Mouse (Mus musculus) layer of hippocampus, adult 11-12 months (tissue): ENCODE measurements at regions not wholly inside any gene's neighbourhood (a gene's known extent, or its start where the extent isn't known, plus 50 kb on each side); places are given as distances from the start of the nearest gene placed in this dataset.

Experiments used
- DNase-seq: peaks from one replicate; pipeline ENCODE4 v3.0.0; 2022; ENCODE audit warnings: low spot score

DNA sequence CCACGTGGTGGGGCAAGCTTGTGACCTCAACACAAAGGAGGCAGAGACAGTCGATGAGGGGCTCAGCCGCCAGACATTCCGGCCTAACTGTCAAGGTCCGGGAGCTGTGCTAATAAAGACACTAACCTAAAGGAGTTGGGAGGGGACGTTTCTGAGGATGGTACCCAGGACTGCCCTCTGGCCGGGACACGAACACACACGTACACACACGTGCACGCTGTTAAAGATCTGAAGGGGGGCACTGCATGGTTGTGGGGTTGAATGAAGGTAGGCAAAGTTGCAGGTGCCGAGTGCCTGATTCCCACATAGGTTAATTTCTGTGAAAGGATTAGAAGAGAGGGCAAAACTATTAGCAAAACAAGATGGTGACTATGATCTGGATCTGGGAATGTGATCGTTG is 65.4 kb upstream of the Mitf start:
- no peak for DNase-seq

GRCm38 (mm10) chr6:97740851-97741201 is 66.0 kb upstream of the Mitf start:
- no peak for DNase-seq

DNA sequence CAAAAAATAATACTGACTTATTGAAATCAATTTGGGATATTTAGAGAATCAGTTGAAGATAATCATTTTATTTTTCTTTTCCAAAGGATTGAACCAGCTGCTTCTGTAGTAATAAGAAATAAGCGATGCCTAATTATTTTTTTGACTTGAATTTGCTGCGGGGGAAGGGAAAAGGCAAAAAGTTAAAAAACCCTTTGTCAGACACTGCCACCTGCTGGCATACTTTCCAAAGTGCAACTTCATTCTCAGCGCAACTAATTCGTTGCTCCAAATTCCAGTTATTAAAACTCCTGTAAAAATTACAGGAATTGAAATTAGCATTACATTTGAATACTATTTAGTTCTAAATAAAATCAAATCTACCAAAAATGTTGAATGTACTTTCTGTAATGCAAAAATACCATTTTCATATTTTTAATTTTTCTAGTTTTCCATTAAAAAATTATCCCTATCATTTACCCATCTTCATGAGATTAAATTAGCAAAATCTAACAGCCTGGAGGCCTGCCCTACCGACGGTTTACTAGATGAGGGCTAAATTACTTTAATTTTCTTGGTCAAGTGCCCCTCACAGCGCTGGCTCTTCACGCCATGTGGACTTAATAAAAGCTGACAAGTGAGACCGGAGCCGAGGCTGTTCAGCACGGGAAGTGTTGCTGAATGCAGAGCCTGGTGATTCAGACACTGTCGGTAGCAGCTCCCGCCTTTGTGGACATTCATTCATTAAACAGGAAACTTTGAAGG is 66.6 kb upstream of the Mitf start:
- peak; percentile 56 for DNase-seq

DNA sequence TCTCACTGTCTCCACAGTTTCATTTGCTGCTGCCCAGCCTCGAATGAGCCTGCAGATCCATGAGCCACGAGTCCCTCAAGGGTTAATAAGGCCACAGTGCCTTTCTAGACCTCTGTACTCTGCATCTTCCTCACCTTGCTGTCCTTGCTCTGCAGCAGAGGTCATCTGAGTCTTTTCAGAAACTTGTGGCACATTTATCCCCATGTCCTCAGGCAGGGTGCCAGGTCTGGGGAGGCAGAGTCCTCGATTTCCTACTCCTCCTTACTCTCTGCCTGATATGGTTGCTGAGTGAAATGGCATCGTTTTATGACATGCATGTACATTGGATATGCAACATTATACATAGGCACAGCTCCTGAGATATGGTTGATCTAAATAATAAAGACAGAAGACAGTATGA is 68.0 kb upstream of the Mitf start:
- no peak for DNase-seq

- DNase-seq, result peak; percentile 22
These were observed 76.0 kb upstream of the Mitf start for GRCm38 (mm10) chr6:97730835-97731234.

- peak; percentile 19 for DNase-seq
These were observed 88.5 kb upstream of the Mitf start for GRCm38 (mm10) chr6:97718184-97718910.

- DNase-seq, result no peak
These were observed 90.1 kb upstream of the Frmd4b start for GRCm38 (mm10) chr6:97707401-97707800.

- DNase-seq, result no peak
These were observed 87.0 kb upstream of the Frmd4b start for GRCm38 (mm10) chr6:97704361-97704760.

- no peak for DNase-seq
These were observed 82.4 kb upstream of the Frmd4b start for GRCm38 (mm10) chr6:97699752-97700098.

GRCm38 (mm10) chr6:97699054-97699751 is 81.9 kb upstream of the Frmd4b start:
- DNase-seq, result no peak

GRCm38 (mm10) chr6:97693281-97693680 is 75.9 kb upstream of the Frmd4b start:
- DNase-seq, result no peak

DNA sequence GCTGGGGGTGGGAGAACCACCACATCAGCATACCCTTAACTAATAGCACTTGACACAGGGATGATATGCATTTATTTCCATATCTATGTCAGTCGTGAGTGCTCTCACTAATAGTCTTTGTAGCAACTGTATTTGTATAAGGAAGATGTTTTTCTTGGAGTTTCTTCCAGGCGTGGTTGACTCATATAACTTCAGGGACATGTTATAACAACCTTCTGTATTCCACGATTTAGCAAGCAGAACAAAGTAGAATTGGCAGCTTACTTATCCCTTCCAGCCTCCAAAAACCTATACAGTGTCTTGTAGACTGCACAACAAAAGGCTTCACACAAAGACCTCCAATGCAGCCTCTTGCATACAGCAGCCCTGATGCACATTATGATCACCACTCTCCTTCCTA is 73.8 kb upstream of the Frmd4b start:
- no peak for DNase-seq

- no peak for DNase-seq
These were observed 67.0 kb upstream of the Frmd4b start for GRCm38 (mm10) chr6:97684335-97684734.

- no peak for DNase-seq
These were observed 64.9 kb upstream of the Frmd4b start for GRCm38 (mm10) chr6:97682213-97682612.

DNA sequence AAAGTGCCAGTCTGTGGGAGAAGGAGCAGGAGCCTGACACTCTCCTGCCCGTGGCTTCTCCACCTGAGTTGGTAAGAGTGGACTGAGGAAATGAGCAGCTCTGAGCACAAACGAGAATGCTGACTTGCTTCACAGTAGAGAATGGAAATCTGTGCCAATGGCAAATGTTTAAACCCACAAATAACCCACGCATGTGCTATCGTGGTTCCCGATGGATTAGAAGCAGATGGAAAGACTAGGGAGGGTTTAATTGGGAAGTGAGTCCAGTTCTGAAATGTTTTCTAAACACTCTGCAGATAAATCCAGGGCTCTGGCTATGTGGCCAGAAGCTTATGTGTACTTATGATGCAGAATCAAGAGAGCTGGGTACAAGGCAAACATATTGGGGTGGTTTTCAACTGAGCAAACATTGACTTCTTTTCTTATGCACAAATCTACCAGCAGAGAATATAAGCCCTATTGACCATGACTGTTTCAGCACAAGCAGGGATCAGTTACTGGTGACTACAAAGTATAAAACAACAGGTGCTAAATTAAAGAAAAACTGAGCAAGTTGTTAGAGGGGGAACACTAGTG is 57.9 kb upstream of the Frmd4b start:
- peak; percentile 49 for DNase-seq

- DNase-seq, result no peak
These were observed 49.7 kb upstream of the Frmd4b start for GRCm38 (mm10) chr6:97666818-97667629.
